Mouse (Mus musculus): ENCODE measurements at regions not wholly inside any gene's neighbourhood (a gene's known extent, or its start where the extent isn't known, plus 50 kb on each side); places are given as distances from the start of the nearest gene placed in this dataset.

GRCm38 (mm10) chr14:58687814-58688213, 454.9 kb downstream of the 1700129C05Rik start:
- no peak for DNase-seq (ENCODE audit: low spot score)

- no peak for DNase-seq (ENCODE audit: low spot score)
These were observed 463.9 kb downstream of the 1700129C05Rik start for GRCm38 (mm10) chr14:58678781-58679180.

- no peak for DNase-seq (ENCODE audit: low spot score)
These were observed 464.5 kb downstream of the 1700129C05Rik start for GRCm38 (mm10) chr14:58678126-58678656.

- no peak for DNase-seq (ENCODE audit: low spot score)
These were observed 467.5 kb downstream of the 1700129C05Rik start for GRCm38 (mm10) chr14:58675146-58675545.

GRCm38 (mm10) chr14:58663946-58664345, 478.7 kb downstream of the 1700129C05Rik start:
- no peak for DNase-seq (ENCODE audit: low spot score)

- no peak for DNase-seq (ENCODE audit: low spot score)
These were observed 480.1 kb downstream of the 1700129C05Rik start for GRCm38 (mm10) chr14:58662601-58663000.

GRCm38 (mm10) chr14:58661416-58661815, 481.3 kb downstream of the 1700129C05Rik start:
- DNase-seq (ENCODE audit: low spot score) = no peak

- no peak for DNase-seq (ENCODE audit: low spot score)
These were observed 485.4 kb downstream of the 1700129C05Rik start for GRCm38 (mm10) chr14:58657263-58657662.

GRCm38 (mm10) chr14:58656935-58657238, 485.8 kb downstream of the 1700129C05Rik start:
- DNase-seq (ENCODE audit: low spot score) = no peak

GRCm38 (mm10) chr14:58656212-58656934, 486.3 kb downstream of the 1700129C05Rik start:
- DNase-seq (ENCODE audit: low spot score) = no peak

GRCm38 (mm10) chr14:58653026-58653425, 489.7 kb downstream of the 1700129C05Rik start:
- DNase-seq (ENCODE audit: low spot score) = no peak

- DNase-seq (ENCODE audit: low spot score) = no peak
These were observed 490.7 kb downstream of the 1700129C05Rik start for GRCm38 (mm10) chr14:58652004-58652403.

GRCm38 (mm10) chr14:58651210-58651609, 491.5 kb downstream of the 1700129C05Rik start:
- no peak for DNase-seq (ENCODE audit: low spot score)

- no peak for DNase-seq (ENCODE audit: low spot score)
These were observed 504.4 kb downstream of the 1700129C05Rik start for GRCm38 (mm10) chr14:58638337-58638696.

- no peak for DNase-seq (ENCODE audit: low spot score)
These were observed 505.0 kb downstream of the 1700129C05Rik start for GRCm38 (mm10) chr14:58637405-58638336.

- DNase-seq (ENCODE audit: low spot score) = no peak
These were observed 511.5 kb downstream of the 1700129C05Rik start for GRCm38 (mm10) chr14:58631221-58631620.

GRCm38 (mm10) chr14:58628266-58628665, 514.4 kb downstream of the 1700129C05Rik start:
- no peak for DNase-seq (ENCODE audit: low spot score)

- DNase-seq (ENCODE audit: low spot score) = no peak
These were observed 516.0 kb downstream of the 1700129C05Rik start for GRCm38 (mm10) chr14:58626506-58627256.

GRCm38 (mm10) chr14:58620186-58620585, 522.5 kb downstream of the 1700129C05Rik start:
- no peak for DNase-seq (ENCODE audit: low spot score)

- no peak for DNase-seq (ENCODE audit: low spot score)
These were observed 525.0 kb downstream of the 1700129C05Rik start for GRCm38 (mm10) chr14:58617656-58618055.

- peak; percentile 39 for DNase-seq (ENCODE audit: low spot score)
These were observed 534.5 kb downstream of the 1700129C05Rik start for GRCm38 (mm10) chr14:58608216-58608615.

- DNase-seq (ENCODE audit: low spot score) = peak; percentile 24
These were observed 535.0 kb downstream of the 1700129C05Rik start for GRCm38 (mm10) chr14:58607734-58608133.
